Mouse (Mus musculus): ENCODE data around the gene Olfr1382.
"Not testable (repeated sequence)": the region's sequence is repeated elsewhere in the genome, so short reads cannot be mapped to it uniquely, and the experiment has no call there.

The Olfr1382 gene

GRCm38 (mm10) chr11:49527947-49528346 is at the start of gene Olfr1382:
Gene Olfr1382, plus strand, starts transcription at chr11:49528247.
- no peak for DNase-seq

GRCm38 (mm10) chr11:49485973-49486372 is 42.1 kb upstream of the Olfr1382 start:
- no peak for DNase-seq

DNA sequence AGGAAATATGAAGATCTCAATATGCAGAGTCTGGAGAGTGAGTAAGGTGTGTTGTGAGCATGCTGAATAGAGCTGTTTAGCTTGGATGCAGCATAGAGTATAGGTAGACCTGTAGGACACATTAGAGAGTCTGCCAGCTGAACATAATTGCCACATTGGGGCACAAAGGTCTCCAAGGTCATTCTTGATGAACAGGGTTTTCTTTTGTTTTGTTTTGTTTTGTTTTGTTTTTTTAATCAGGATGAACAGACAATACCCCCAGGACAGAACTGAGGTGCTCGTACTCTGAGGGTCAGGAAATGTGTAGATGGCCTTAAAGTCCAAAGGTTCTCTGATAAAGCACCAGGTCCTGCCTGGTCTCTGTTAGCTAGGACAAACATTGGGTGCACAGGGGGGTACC is 39.3 kb upstream of the Olfr1382 start, which contains the start of gene Olfr1385:
Gene Olfr1385 (plus strand): TSS at position 301 of the 400 bp plus-strand sequence.
- DNase-seq, result not testable (repeated sequence)

DNA sequence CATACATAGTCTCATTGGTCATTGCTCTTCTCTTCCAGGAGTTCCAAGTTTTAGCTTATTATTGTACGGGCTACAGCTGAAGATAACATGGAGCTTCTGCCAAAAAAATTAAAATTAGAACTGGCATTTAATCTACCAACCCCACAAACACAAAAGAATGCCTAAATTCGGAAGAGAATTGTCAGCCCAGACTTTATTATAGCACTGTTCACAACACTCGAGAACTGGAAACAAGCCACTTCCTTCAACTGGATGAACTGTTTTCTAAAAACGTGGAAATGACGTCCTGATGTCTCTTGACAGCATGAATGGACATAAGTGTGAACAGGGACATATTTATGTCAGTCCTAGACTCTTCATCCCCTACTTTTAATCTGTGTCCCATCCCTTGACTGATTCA is 10.0 kb upstream of the Olfr1382 start:
- no peak for DNase-seq

DNA sequence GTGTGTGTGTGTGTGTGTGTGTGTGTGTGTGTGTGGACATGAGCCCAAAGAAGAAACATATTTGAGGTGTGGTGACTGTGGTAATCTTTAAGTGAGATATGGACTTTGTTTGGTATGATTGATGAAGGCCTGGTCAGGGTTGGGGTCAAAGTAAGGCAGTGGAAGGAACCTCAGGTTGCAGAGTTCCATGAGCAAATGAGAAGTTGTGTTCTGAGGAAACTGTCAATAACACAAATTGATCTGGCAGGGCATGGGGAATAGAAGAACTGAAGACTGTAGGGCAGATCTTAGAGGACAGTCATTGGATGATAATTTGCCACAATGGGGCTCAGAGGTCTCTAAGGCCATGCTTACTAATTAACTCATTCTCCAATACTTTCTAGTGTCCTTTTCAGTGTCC is 8.7 kb upstream of the Olfr1382 start, which contains the start of gene Olfr1383:
Gene Olfr1383 (plus strand): TSS at position 301 of the 400 bp plus-strand sequence.
- DNase-seq, result no peak

- no peak for DNase-seq
These were observed 4.7 kb downstream of the Olfr1382 start for GRCm38 (mm10) chr11:49532761-49533160.

DNA sequence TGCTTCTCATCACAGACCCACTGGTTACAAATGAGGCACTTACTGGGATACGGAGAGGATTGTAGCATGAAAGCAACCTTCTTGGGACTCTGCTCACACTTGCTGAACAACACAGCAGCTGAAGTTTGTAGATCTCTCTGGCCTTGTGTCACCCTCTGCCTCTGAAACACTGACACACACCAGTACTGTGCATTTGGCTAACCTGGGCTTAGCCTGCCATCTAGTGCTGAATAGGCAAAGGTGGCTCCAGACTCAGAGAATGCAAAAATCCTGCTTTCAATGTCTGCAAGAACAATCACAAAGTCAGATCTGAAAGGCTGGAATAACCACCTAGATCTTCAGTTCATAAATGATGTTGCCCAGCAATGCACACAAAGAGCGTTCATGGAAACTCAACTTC is 8.6 kb downstream of the Olfr1382 start:
- DNase-seq, result not testable (repeated sequence)

DNA sequence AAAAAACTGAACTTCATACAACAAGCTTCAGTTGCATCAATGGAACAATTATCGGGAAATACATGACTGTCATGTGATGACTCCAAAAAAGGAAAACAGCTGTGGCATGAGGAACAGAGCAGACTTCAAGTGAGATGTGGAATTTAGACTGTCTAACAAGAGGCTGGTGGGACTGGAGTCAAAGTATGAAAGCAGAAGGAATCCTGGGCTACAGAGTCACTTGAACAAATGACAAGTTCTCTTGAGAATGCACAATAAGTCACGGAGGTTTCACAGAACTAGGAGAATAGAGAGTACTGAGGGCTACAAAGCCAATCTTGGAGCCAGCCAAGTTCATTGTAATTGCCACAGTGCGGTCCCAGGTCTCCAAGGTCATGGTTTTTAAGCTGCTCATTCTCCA is 15.1 kb downstream of the Olfr1382 start, which contains the start of gene Olfr1381:
Gene Olfr1381 (plus strand): TSS at position 301 of the 400 bp plus-strand sequence.
- not testable (repeated sequence) for DNase-seq

DNA sequence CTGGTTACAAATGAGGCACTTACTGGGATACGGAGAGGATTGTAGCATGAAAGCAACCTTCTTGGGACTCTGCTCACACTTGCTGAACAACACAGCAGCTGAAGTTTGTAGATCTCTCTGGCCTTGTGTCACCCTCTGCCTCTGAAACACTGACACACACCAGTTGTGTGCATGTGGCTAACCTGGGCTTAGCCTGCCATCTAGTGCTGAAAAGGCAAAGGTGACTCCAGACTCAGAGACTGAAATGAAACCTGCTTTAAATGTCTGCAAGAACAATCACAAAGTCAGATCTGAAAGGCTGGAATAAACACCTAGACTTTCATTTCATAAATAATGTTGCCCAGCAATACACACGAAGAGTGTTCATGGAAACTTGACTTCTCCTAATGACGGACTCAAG is 26.0 kb downstream of the Olfr1382 start:
- DNase-seq, result not testable (repeated sequence)

DNA sequence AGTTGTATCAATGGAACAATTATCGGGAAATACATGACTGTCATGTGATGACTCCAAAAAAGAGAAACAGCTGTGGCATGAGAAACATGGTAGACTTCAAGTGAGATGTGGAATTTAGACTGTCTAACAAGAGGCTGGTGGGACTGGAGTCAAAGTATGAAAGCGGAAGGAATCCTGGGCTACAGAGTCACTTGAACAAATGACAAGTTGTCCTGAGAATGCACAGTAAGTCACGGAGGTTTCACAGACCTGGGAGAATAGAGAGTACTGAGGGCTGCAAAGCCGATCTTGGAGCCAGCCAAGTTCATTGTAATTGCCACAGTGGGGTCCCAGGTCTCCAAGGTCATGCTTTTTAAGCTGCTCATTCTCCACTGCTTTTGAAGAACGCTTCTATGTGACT is 28.5 kb downstream of the Olfr1382 start, which contains the start of gene Olfr1380:
Gene Olfr1380 (plus strand): TSS at position 301 of the 400 bp plus-strand sequence.
- DNase-seq, result not testable (repeated sequence)

- DNase-seq, result not testable (repeated sequence)
These were observed 47.0 kb downstream of the Olfr1382 start for GRCm38 (mm10) chr11:49575054-49575453.

DNA sequence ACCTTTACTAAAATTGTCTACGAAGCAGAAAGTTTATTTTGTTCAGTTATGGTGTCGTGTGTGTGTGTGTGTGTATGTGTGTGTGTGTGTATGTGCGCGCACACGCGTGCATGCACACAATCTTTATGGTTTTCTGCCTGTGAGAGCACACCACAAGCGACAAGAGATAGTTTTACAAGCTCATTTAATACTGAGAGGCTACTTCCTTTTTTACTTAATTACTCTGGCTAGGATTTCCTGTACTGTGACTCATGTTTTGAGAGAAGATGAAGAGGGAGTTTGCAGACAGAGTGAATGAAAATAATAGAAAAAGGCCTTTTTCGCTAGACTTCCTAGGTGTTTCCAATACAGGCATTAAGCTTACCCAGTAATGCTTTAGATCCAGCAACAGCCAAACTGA is 52.4 kb downstream of the Olfr1382 start:
- DNase-seq, result not testable (repeated sequence)
